Mouse (Mus musculus): Measurements from ENCODE around the gene Dnajb6. TPM values are rescaled to one million over a fixed set of nuclear protein-coding genes. Genes with fewer than 3 reads are reported as not detected.

Gene Dnajb6
- polyA plus RNA-seq, 1 experiment, result 21.7 TPM

DNA sequence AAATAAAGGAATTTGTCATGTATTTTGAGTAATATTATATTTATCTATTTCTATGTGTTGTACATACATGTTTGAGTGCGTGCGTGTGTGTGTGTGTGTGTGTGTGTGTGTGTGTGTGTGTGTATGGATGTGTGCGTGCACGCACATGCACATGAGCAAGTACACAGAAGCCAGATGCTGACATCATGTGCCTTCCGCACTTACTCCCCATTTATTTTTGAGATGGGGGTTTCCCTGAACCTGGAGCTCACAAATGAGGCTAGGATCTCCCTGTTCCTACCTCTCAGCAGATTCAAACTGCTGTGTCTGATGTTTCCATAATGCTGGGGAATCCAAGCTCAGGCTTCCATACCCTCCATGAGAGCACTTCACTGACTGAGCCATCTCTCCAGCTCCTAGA is 126.9 kb downstream of the Dnajb6 start:
- TF ChIP-seq CTCF (IDR thresholded peaks at IDR 0.05; ENCODE audit: extremely low read depth, insufficient read length, insufficient replicate concordance, low read depth, low read length), result no peak
- no peak for TF ChIP-seq POLR2A (IDR thresholded peaks at IDR 0.05; ENCODE audit: low read depth, low read length)
- no peaks in the 10 kb centered on the region for H3K36me3 ChIP-seq (ENCODE audit: control insufficient read depth, insufficient read depth, low read length)
- H3K27ac ChIP-seq (ENCODE audit: insufficient read depth, low read depth, low read length), result no peak overlapping the region
- no peaks in the 10 kb centered on the region for H3K4me1 ChIP-seq (ENCODE audit: control insufficient read depth, insufficient read depth, insufficient read length, low read length)
- H3K27me3 ChIP-seq (ENCODE audit: control insufficient read depth, insufficient read depth, low read length), result no peaks in the 10 kb centered on the region
- 95% methylated on average over 5 of the region's 5 CpGs for WGBS
- no peak overlapping the region for H3K4me3 ChIP-seq (ENCODE audit: low read depth, low read length)

DNA sequence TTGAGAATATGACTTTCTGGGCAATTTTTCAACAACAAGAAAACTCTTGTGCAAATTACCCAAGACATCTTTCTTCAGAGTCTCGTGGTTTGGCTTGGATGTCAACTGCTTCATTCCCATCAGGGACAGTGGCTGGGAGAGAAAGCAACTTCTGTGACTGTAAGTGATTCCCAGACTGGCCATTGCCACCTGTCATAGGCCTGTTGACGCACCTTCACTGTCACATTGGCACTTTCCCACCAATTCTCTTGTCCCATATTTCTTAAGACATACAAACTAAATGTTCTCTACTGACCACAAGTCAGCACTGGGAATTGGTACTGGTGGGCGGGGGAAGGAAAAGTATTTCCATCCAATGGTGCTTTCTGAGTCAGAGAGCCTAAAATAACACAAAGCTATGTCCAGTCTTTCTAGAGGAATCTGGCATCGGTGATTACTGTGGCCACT is 128.8 kb downstream of the Dnajb6 start:
- WGBS, result 78% methylated on average over 4 of the region's 4 CpGs
- Histone ChIP-seq H3K27me3 (ENCODE audit: control insufficient read depth, insufficient read depth, low read length) (no peaks in the 10 kb centered on the region), H3K27ac (ENCODE audit: insufficient read depth, low read depth, low read length) (no peak overlapping the region), H3K36me3 (ENCODE audit: control insufficient read depth, insufficient read depth, low read length) (no peaks in the 10 kb centered on the region), H3K4me3 (ENCODE audit: low read depth, low read length) (no peak overlapping the region), H3K4me1 (ENCODE audit: control insufficient read depth, insufficient read depth, insufficient read length, low read length) (no peaks in the 10 kb centered on the region)
- TF ChIP-seq CTCF (IDR thresholded peaks at IDR 0.05; ENCODE audit: extremely low read depth, insufficient read length, insufficient replicate concordance, low read depth, low read length) (no peak), POLR2A (IDR thresholded peaks at IDR 0.05; ENCODE audit: low read depth, low read length) (no peak)

DNA sequence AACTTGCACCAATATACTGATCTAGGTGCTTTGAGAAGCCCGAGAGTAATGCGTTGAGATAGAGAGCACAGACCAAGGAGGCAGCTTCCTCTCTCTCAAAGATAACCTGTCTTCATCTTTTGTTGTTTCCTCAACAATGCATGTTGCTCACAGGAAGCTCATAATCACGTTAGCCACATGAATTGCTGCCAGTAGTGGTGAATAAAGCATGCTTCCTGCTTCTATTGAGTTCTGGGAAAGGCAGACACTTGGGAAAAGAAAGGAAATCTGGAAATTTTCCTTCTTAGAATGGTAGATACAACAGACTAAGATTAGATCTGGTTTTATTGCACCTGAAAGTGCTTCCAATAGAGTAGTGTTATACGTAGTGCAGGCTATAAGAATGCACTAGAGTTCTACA is 129.5 kb downstream of the Dnajb6 start:
- no peak overlapping the region for H3K27ac ChIP-seq (ENCODE audit: insufficient read depth, low read depth, low read length)
- H3K4me3 ChIP-seq (ENCODE audit: low read depth, low read length), result no peak overlapping the region
- WGBS, result 53% methylated on average over 4 of the region's 4 CpGs
- H3K36me3 ChIP-seq (ENCODE audit: control insufficient read depth, insufficient read depth, low read length), result no peaks in the 10 kb centered on the region
- no peaks in the 10 kb centered on the region for H3K4me1 ChIP-seq (ENCODE audit: control insufficient read depth, insufficient read depth, insufficient read length, low read length)
- no peaks in the 10 kb centered on the region for H3K27me3 ChIP-seq (ENCODE audit: control insufficient read depth, insufficient read depth, low read length)
- no peak for TF ChIP-seq POLR2A (IDR thresholded peaks at IDR 0.05; ENCODE audit: low read depth, low read length)

Other genes with a start within 250 kb of the Dnajb6 start
- gene Ube3c, start 166.4 kb upstream of the Dnajb6 start, polyA plus RNA-seq (2012; rRNA removed), result 3.0 and 6.3 TPM in 2 replicates
- gene Gm5129, start 248 bp downstream of the Dnajb6 start, polyA plus RNA-seq (2012; rRNA removed), result not detected in 2 replicates